Mouse (Mus musculus): ENCODE measurements around the gene Ptpre. TPM values are rescaled to one million over a fixed set of nuclear protein-coding genes. Genes with fewer than 3 reads are reported as not detected.
A peak's percentile ranks its signal among the peaks of the same experiment; 100 is the strongest.

Ptpre gene
- polyA plus RNA-seq, 1 experiment from 2014 or later, result 4.4 TPM

- no peaks in the 10 kb centered on the region for H3K4me1 ChIP-seq (replicated peaks; ENCODE audit: control insufficient read depth, insufficient read depth)
- H3K4me2 ChIP-seq (replicated peaks; ENCODE audit: low read depth), result no peak overlapping the region
- H3K36me3 ChIP-seq (ENCODE audit: control insufficient read depth, insufficient read depth, low read length), result no peaks in the 10 kb centered on the region
- H3K9ac ChIP-seq (ENCODE audit: low read length), result no peak overlapping the region
- no peak for ATAC-seq (ENCODE audit: low FRiP score, low TSS enrichment)
- no peak for DNase-seq (ENCODE audit: low spot score)
- no peaks in the 10 kb centered on the region for H3K9me3 ChIP-seq (ENCODE audit: control insufficient read depth, low read length)
- no peak overlapping the region for H3K27ac ChIP-seq (replicated peaks)
- no peaks in the 10 kb centered on the region for H3K27me3 ChIP-seq (ENCODE audit: control insufficient read depth, insufficient read depth, low read length)
- TF ChIP-seq CTCF (IDR thresholded peaks at IDR 0.05; ENCODE audit: low read depth) (no peak), EP300 (optimal IDR thresholded peaks at IDR 0.05) (no peak)
- no peak overlapping the region for H3K4me3 ChIP-seq (ENCODE audit: low read depth, low read length)
- WGBS, result 89% methylated on average over 6 of the region's 6 CpGs
Observed at GRCm38 (mm10) chr7:135602265-135602664, 65.0 kb downstream of the Ptpre start.

GRCm38 (mm10) chr7:135602881-135603523 lies 65.7 kb downstream of the Ptpre start:
- Histone ChIP-seq H3K9me3 (ENCODE audit: control insufficient read depth, low read length) (no peaks in the 10 kb centered on the region), H3K27me3 (ENCODE audit: control insufficient read depth, insufficient read depth, low read length) (no peaks in the 10 kb centered on the region), H3K9ac (ENCODE audit: low read length) (no peak overlapping the region), H3K4me1 (replicated peaks; ENCODE audit: control insufficient read depth, insufficient read depth) (no peaks in the 10 kb centered on the region), H3K4me3 (ENCODE audit: low read depth, low read length) (no peak overlapping the region), H3K4me2 (replicated peaks; ENCODE audit: low read depth) (no peak overlapping the region), H3K27ac (replicated peaks) (no peak overlapping the region), H3K36me3 (ENCODE audit: control insufficient read depth, insufficient read depth, low read length) (no peaks in the 10 kb centered on the region)
- ATAC-seq (ENCODE audit: low FRiP score, low TSS enrichment) (no peak; the same call in 1 of the 2 replicates), DNase-seq (ENCODE audit: low spot score) (no peak)
- TF ChIP-seq EP300 (optimal IDR thresholded peaks at IDR 0.05) (no peak), CTCF (IDR thresholded peaks at IDR 0.05; ENCODE audit: low read depth) (no peak)
- WGBS, result 56% methylated on average over 5 of the region's 5 CpGs

- no peaks in the 10 kb centered on the region for H3K36me3 ChIP-seq (ENCODE audit: control insufficient read depth, insufficient read depth, low read length)
- H3K27me3 ChIP-seq (ENCODE audit: control insufficient read depth, insufficient read depth, low read length), result no peaks in the 10 kb centered on the region
- WGBS, result 36% methylated on average over 15 of the region's 15 CpGs
- H3K4me2 ChIP-seq (replicated peaks; ENCODE audit: low read depth), result peak overlapping the region; percentile 31; the same call in 1 of the 2 replicates
- TF ChIP-seq CTCF (IDR thresholded peaks at IDR 0.05; ENCODE audit: low read depth) (no peak), EP300 (optimal IDR thresholded peaks at IDR 0.05) (no peak)
- ATAC-seq (ENCODE audit: low FRiP score, low TSS enrichment) (peak; percentile 91), DNase-seq (ENCODE audit: low spot score) (peak; percentile 70)
- 0 out of 2 replicates have a peak, but pooled peaks cover 3% of the 10 kb centered on the region for H3K4me1 ChIP-seq (replicated peaks; ENCODE audit: control insufficient read depth, insufficient read depth)
- H3K27ac ChIP-seq (replicated peaks), result peak overlapping the region; percentile 85
- H3K9me3 ChIP-seq (ENCODE audit: control insufficient read depth, low read length), result no peaks in the 10 kb centered on the region
- no peak overlapping the region for H3K9ac ChIP-seq (ENCODE audit: low read length)
- H3K4me3 ChIP-seq (ENCODE audit: low read depth, low read length), result no peak overlapping the region
Observed at GRCm38 (mm10) chr7:135605002-135605803, 67.9 kb downstream of the Ptpre start.

- H3K4me2 ChIP-seq (replicated peaks; ENCODE audit: low read depth), result no peak overlapping the region
- H3K36me3 ChIP-seq (ENCODE audit: control insufficient read depth, insufficient read depth, low read length), result no peaks in the 10 kb centered on the region
- H3K27ac ChIP-seq (replicated peaks), result peak overlapping the region; percentile 85
- WGBS, result 66% methylated on average over 6 of the region's 6 CpGs
- no peak for TF ChIP-seq EP300 (optimal IDR thresholded peaks at IDR 0.05)
- no peak overlapping the region for H3K4me3 ChIP-seq (ENCODE audit: low read depth, low read length)
- H3K9ac ChIP-seq (ENCODE audit: low read length), result no peak overlapping the region
- DNase-seq (ENCODE audit: low spot score) (no peak), ATAC-seq (ENCODE audit: low FRiP score, low TSS enrichment) (no peak)
- 0 out of 2 replicates have a peak, but pooled peaks cover 3% of the 10 kb centered on the region for H3K4me1 ChIP-seq (replicated peaks; ENCODE audit: control insufficient read depth, insufficient read depth)
- H3K27me3 ChIP-seq (ENCODE audit: control insufficient read depth, insufficient read depth, low read length), result no peaks in the 10 kb centered on the region
- no peaks in the 10 kb centered on the region for H3K9me3 ChIP-seq (ENCODE audit: control insufficient read depth, low read length)
Observed at GRCm38 (mm10) chr7:135605804-135606072, 68.5 kb downstream of the Ptpre start.

GRCm38 (mm10) chr7:135608208-135608607 lies 70.9 kb downstream of the Ptpre start:
- no peak for DNase-seq (ENCODE audit: low spot score)
- ATAC-seq (ENCODE audit: low FRiP score, low TSS enrichment), result no peak
- Histone ChIP-seq H3K27me3 (ENCODE audit: control insufficient read depth, insufficient read depth, low read length) (no peaks in the 10 kb centered on the region), H3K27ac (replicated peaks) (peak overlapping the region; percentile 73; the same call in 1 of the 2 replicates), H3K9me3 (ENCODE audit: control insufficient read depth, low read length) (no peaks in the 10 kb centered on the region), H3K4me1 (replicated peaks; ENCODE audit: control insufficient read depth, insufficient read depth) (0 out of 2 replicates have a peak, but pooled peaks cover 3% of the 10 kb centered on the region), H3K36me3 (ENCODE audit: control insufficient read depth, insufficient read depth, low read length) (no peaks in the 10 kb centered on the region), H3K4me2 (replicated peaks; ENCODE audit: low read depth) (no peak overlapping the region), H3K4me3 (ENCODE audit: low read depth, low read length) (no peak overlapping the region), H3K9ac (ENCODE audit: low read length) (no peak overlapping the region)
- 70% methylated on average over 4 of the region's 4 CpGs for WGBS
- TF ChIP-seq EP300 (optimal IDR thresholded peaks at IDR 0.05), result no peak
- no peak for TF ChIP-seq CTCF (IDR thresholded peaks at IDR 0.05; ENCODE audit: low read depth)

- no peaks in the 10 kb centered on the region for H3K36me3 ChIP-seq (ENCODE audit: control insufficient read depth, insufficient read depth, low read length)
- no peak overlapping the region for H3K4me2 ChIP-seq (replicated peaks; ENCODE audit: low read depth)
- H3K9ac ChIP-seq (ENCODE audit: low read length), result no peak overlapping the region
- H3K27ac ChIP-seq (replicated peaks), result peak overlapping the region; percentile 73
- H3K4me3 ChIP-seq (ENCODE audit: low read depth, low read length), result no peak overlapping the region
- no peaks in the 10 kb centered on the region for H3K9me3 ChIP-seq (ENCODE audit: control insufficient read depth, low read length)
- TF ChIP-seq CTCF (IDR thresholded peaks at IDR 0.05; ENCODE audit: low read depth) (no peak), EP300 (optimal IDR thresholded peaks at IDR 0.05) (no peak)
- no peaks in the 10 kb centered on the region for H3K27me3 ChIP-seq (ENCODE audit: control insufficient read depth, insufficient read depth, low read length)
- DNase-seq (ENCODE audit: low spot score) (no peak), ATAC-seq (ENCODE audit: low FRiP score, low TSS enrichment) (no peak)
- H3K4me1 ChIP-seq (replicated peaks; ENCODE audit: control insufficient read depth, insufficient read depth), result 0 out of 2 replicates have a peak, but pooled peaks cover 3% of the 10 kb centered on the region
- 15% methylated on average over 3 of the region's 3 CpGs for WGBS
Observed at GRCm38 (mm10) chr7:135609028-135609427, 71.7 kb downstream of the Ptpre start.

All from stomach, postnatal 0 days (tissue).